Mouse (Mus musculus) heart, postnatal 0 days (tissue): ENCODE data around the gene Qrfpr. TPM values are rescaled to one million over a fixed set of nuclear protein-coding genes. Genes with fewer than 3 reads are reported as not detected.

Experiments
- ATAC-seq: fragments of 200-750 bp; cut with Nextera tagmentation; 2 replicates; pipeline ENCODE4 v1.8.0; 2017; ENCODE audit warnings: low read depth, moderate number of reproducible peaks, moderate library complexity; ENCODE audit not compliant: insufficient read depth
- DNase-seq: peaks from one replicate; pipeline ENCODE4 v3.0.0-alpha.2; 2016; ENCODE audit warnings: low spot score
- H3K27ac ChIP-seq: fragments of 300-500 bp; sonication (generic); 2 replicates; pipeline ENCODE4 v1.5.1; 2014; ENCODE audit warnings: low read depth, mild to moderate bottlenecking
- H3K27me3 ChIP-seq: fragments of 300-500 bp; sonication (generic); 2 replicates; pipeline ENCODE4 v1.6.1; 2014; ENCODE audit warnings: low read length, mixed read lengths; ENCODE audit not compliant: control insufficient read depth, insufficient read depth
- H3K36me3 ChIP-seq: fragments of 300-500 bp; sonication (generic); replicated peaks from 2 replicates; pipeline ENCODE4 v1.6.1; 2014; ENCODE audit warnings: low read length, mixed read lengths; ENCODE audit not compliant: control insufficient read depth, insufficient read depth
- H3K4me1 ChIP-seq: fragments of 300-500 bp; sonication (generic); 2 replicates; pipeline ENCODE4 v1.6.1; 2014; ENCODE audit warnings: antibody characterized with exemption; ENCODE audit not compliant: control insufficient read depth, insufficient read depth
- H3K4me2 ChIP-seq: fragments of 300-500 bp; sonication (generic); 2 replicates; pipeline ENCODE4 v1.6.1; 2014; ENCODE audit warnings: low read depth, mild to moderate bottlenecking, low read length, moderate library complexity
- H3K4me3 ChIP-seq: fragments of 300-500 bp; sonication (generic); 2 replicates; pipeline ENCODE4 v1.5.1; 2014; ENCODE audit warnings: low read depth, low read length
- H3K9ac ChIP-seq: fragments of 300-500 bp; sonication (generic); replicated peaks from 2 replicates; pipeline ENCODE4 v1.6.1; 2014; ENCODE audit warnings: low read depth, low read length, mixed read lengths
- H3K9me3 ChIP-seq: fragments of 300-500 bp; sonication (generic); replicated peaks from 2 replicates; pipeline ENCODE4 v1.6.1; 2016; ENCODE audit warnings: low read length; ENCODE audit not compliant: control insufficient read depth
- CTCF ChIP-seq: IDR thresholded peaks from 2 replicates; pipeline ENCODE4 v1.5.1; 2016; ENCODE audit warnings: antibody characterized with exemption, control low read depth, low read depth
- EP300 ChIP-seq: IDR thresholded peaks from 2 replicates; pipeline ENCODE4 v1.6.1; 2016; ENCODE audit warnings: antibody characterized with exemption, low read depth
- WGBS: fragments of 180-500 bp; shearing (Covaris S2); extraction: QIAGEN DNeasy Blood & Tissue Kit; methylation state at CpG from one replicate; pipeline ENCODE4 v1.1.7; 2014; 5-methylcytosine and 5-hydroxymethylcytosine counted together
- polyA plus RNA-seq: library from polyadenylated mRNA; unstranded; fragments of >200 nt; fragmentation: Nextera tagmentation; extraction: Ambion mirVana; gene quantifications from 2 replicates; pipeline ENCODE4 v1.2.1, GENCODE M21; 2015
- total RNA-seq: library from RNA; depleted of rRNA; stranded (reverse); fragments of >200 nt; gene quantifications from 2 replicates; pipeline ENCODE4 v1.2.3, GENCODE M21; 2014; ENCODE audit warnings: low replicate concordance

Gene Qrfpr
- total and polyA plus RNA-seq, 2 experiments from 2014 or later, result 0.25 TPM; not detected in 1

- no peaks in the 10 kb centered on the region for H3K27me3 ChIP-seq
- H3K36me3 ChIP-seq, result no peaks in the 10 kb centered on the region
- no peaks in the 10 kb centered on the region for H3K4me1 ChIP-seq
- TF ChIP-seq EP300, result no peak
- no peak for TF ChIP-seq CTCF
- H3K4me3 ChIP-seq, result no peak overlapping the region
- no peak overlapping the region for H3K27ac ChIP-seq
- ATAC-seq, result no peak
- no peak for DNase-seq
- no peaks in the 10 kb centered on the region for H3K9me3 ChIP-seq
- 69% methylated on average over 19 of the region's 19 CpGs for WGBS
- H3K4me2 ChIP-seq, result no peak overlapping the region
- no peak overlapping the region for H3K9ac ChIP-seq
Measured at GRCm38 (mm10) chr3:36207520-36208264, 14.4 kb downstream of the Qrfpr start.

GRCm38 (mm10) chr3:36202932-36203331 is 19.2 kb downstream of the Qrfpr start:
- Histone ChIP-seq H3K9me3 (no peaks in the 10 kb centered on the region), H3K27me3 (no peaks in the 10 kb centered on the region), H3K4me2 (no peak overlapping the region), H3K9ac (no peak overlapping the region), H3K36me3 (no peaks in the 10 kb centered on the region), H3K4me3 (no peak overlapping the region), H3K27ac (no peak overlapping the region), H3K4me1 (no peaks in the 10 kb centered on the region)
- 36% methylated on average over 7 of the region's 7 CpGs for WGBS
- peak; percentile 15 for DNase-seq
- ATAC-seq, result no peak; the same call in 1 of the 2 replicates
- no peak for TF ChIP-seq CTCF
- no peak for TF ChIP-seq EP300

GRCm38 (mm10) chr3:36201098-36201497 is 21.0 kb downstream of the Qrfpr start:
- H3K27me3 ChIP-seq, result no peaks in the 10 kb centered on the region
- no peaks in the 10 kb centered on the region for H3K4me1 ChIP-seq
- no peak for TF ChIP-seq EP300
- TF ChIP-seq CTCF, result no peak
- ATAC-seq (no peak), DNase-seq (no peak)
- H3K4me3 ChIP-seq, result no peak overlapping the region
- no peak overlapping the region for H3K4me2 ChIP-seq
- H3K9ac ChIP-seq, result no peak overlapping the region
- no peaks in the 10 kb centered on the region for H3K9me3 ChIP-seq
- H3K27ac ChIP-seq, result no peak overlapping the region
- H3K36me3 ChIP-seq, result no peaks in the 10 kb centered on the region
- WGBS, result 43% methylated on average over 5 of the region's 5 CpGs

GRCm38 (mm10) chr3:36189243-36189642 is 32.9 kb downstream of the Qrfpr start:
- H3K4me2 ChIP-seq, result no peak overlapping the region
- WGBS, result 79% methylated on average over 8 of the region's 8 CpGs
- DNase-seq, result no peak
- TF ChIP-seq EP300, result no peak
- TF ChIP-seq CTCF, result no peak
- H3K4me1 ChIP-seq, result 0 out of 2 replicates have a peak, but pooled peaks cover 5% of the 10 kb centered on the region
- H3K4me3 ChIP-seq, result no peak overlapping the region
- H3K27ac ChIP-seq, result no peak overlapping the region
- H3K36me3 ChIP-seq, result no peaks in the 10 kb centered on the region
- ATAC-seq, result no peak
- H3K27me3 ChIP-seq, result no peaks in the 10 kb centered on the region
- no peak overlapping the region for H3K9ac ChIP-seq
- no peaks in the 10 kb centered on the region for H3K9me3 ChIP-seq

GRCm38 (mm10) chr3:36186510-36186909 is 35.6 kb downstream of the Qrfpr start:
- TF ChIP-seq EP300, result no peak
- TF ChIP-seq CTCF, result no peak
- Histone ChIP-seq H3K9me3 (no peaks in the 10 kb centered on the region), H3K4me1 (0 out of 2 replicates have a peak, but pooled peaks cover 5% of the 10 kb centered on the region), H3K4me3 (no peak overlapping the region), H3K27ac (no peak overlapping the region), H3K27me3 (no peaks in the 10 kb centered on the region), H3K9ac (no peak overlapping the region), H3K36me3 (no peaks in the 10 kb centered on the region), H3K4me2 (peak overlapping the region; percentile 2; the same call in 1 of the 2 replicates)
- DNase-seq (peak; percentile 16), ATAC-seq (peak; percentile 63)
- 45% methylated on average over 4 of the region's 4 CpGs for WGBS
